Mouse (Mus musculus) left cerebral cortex, adult 2 months (tissue): Measurements from ENCODE around the gene Tenm2. TPM values are rescaled to one million over a fixed set of nuclear protein-coding genes. Genes with fewer than 3 reads are reported as not detected.
A peak's percentile ranks its signal among the peaks of the same experiment; 100 is the strongest.

Experiments used
- DNase-seq, 2 experiments: peaks; one replicate each; pipeline ENCODE4 v3.0.0; 2021 to 2022; ENCODE audit warnings: low spot score in 2 of 2, mixed read lengths in 1 of 2; ENCODE audit errors: extremely low spot score in 1 of 2
- H3K27ac ChIP-seq: fragments of 200-600 bp; 2 replicates; pipeline ENCODE4 v1.8.1; 2022
- H3K4me3 ChIP-seq: fragments of 200-600 bp; 2 replicates; pipeline ENCODE4 v1.8.1; 2022
- CTCF ChIP-seq: fragments of 200-600 bp; IDR thresholded peaks from 2 replicates; pipeline ENCODE4 v1.8.1; 2022; ENCODE audit warnings: antibody characterized with exemption, mild to moderate bottlenecking, moderate library complexity
- intact Hi-C: fragments of 180-260 bp; cut with DNase I; formaldehyde crosslinking; loops from one replicate; pipeline ENCODE4 v1.15.1; 2025
- total RNA-seq, 2 experiments: library from RNA; stranded (reverse); gene quantifications; 2 replicates each; pipeline ENCODE4 v1.2.3; 2021

Tenm2 gene
- total RNA-seq, 2 experiments from 2014 or later = 98.0 to 98.5 TPM

DNA sequence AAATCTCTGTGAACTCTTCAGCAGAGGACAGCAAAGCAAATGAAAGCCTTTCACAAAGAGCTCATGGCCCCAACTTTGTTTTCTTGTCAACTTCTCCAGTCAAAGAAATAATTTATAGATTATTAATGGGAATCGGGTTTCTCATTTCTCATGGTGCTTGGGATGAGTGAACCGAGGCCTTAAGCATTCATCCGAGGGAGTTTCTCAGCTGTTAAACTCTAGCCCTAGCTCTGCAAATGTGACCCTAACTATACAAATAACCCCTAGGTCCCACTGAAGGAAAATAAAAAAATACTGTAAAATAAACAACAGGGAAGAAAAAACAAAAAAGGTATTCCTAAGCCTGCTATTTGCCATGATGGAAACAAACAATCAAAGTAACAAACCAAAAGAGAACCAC lies 349.6 kb downstream of the Tenm2 start:
- no peak overlapping the region for H3K27ac ChIP-seq

DNA sequence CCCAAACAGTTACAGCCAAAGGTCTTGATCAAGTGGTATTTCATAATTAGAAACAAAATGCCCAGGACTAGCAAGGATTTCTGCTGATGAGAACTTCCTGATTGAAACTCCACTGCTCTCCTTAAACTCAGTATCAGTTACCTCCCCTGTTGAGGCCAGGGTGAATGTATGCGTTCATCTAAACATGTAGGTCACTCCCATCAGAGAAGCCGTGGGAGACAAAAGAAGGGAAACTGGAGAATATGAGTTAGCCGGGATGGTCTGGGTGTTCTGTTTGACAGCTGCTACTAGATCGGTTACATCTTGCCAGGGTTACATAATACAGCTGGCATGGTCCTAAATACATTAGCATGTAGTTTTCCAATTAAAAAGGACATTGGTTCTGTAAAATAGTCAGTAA lies 362.8 kb downstream of the Tenm2 start:
- DNase-seq = no peak
- TF ChIP-seq CTCF = no peak
- Histone ChIP-seq H3K27ac (no peak overlapping the region), H3K4me3 (no peak overlapping the region)
- intact Hi-C loops = no loop called here

More for the DNA sequence above, 349.6 kb downstream of the Tenm2 start:
- no peak for DNase-seq
- intact Hi-C loops = no loop called here
- no peak for TF ChIP-seq CTCF
- no peak overlapping the region for H3K4me3 ChIP-seq

DNA sequence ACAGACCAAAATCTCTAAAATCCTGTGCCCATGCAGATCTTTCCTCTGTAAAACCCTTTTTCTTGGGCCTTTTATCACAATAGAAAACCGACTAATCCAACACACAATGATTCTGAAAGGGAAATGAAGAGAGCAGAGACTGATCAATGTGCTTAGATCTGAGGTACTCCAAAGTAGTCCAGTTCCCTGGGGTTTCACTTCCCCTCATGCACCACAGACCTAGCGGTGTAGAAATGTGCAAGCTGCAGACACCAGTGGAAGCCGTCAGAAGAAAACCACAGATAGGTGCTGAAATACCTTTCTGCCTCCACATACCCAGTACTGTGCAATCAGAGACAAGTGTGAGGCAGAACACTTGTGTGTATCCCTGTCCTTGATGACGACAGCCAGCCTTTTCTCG lies 365.2 kb downstream of the Tenm2 start:
- no peak overlapping the region for H3K4me3 ChIP-seq
- intact Hi-C loops = no loop called here
- no peak for DNase-seq
- TF ChIP-seq CTCF = no peak
- H3K27ac ChIP-seq = no peak overlapping the region

DNA sequence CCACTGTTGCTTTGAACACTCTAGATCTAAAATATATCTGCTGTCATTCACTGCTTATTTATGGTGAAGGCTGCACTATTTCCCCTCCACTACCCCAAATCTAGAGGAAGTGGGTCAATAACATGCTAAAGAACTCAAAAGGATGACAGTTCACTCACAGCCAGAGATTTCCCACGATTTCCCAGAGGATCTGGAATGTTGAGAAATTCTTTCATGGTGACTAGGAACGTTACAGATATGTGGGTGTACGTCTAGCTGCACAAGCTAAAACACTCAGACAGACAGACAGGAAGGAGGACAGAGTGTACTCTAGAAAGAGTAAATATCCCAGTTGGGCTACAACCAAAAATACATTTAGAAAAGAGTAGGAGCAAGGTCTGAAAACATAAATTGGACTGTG lies 384.1 kb downstream of the Tenm2 start:
- intact Hi-C loops = no loop called here
- H3K27ac ChIP-seq = no peak overlapping the region
- no peak for TF ChIP-seq CTCF
- no peak for DNase-seq
- H3K4me3 ChIP-seq = no peak overlapping the region

DNA sequence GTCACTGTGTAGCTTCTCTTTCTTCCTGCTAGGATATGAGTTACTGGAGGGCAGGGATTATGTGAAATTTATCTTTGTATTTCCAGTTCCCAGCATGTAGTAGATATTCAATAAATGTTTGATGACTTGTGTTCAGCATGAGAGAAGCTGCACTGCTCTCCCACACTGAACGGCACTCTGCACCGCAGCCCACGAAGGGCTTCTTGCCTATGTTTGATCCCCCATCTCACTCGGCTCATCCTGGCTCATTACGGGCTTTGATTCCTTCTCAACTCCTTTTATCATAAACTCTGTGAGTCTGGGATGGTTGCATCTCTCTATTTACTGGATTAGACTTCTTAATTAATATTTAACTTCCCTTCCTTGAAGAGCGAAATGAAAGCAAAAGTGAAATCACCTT lies 388.3 kb downstream of the Tenm2 start:
- Histone ChIP-seq H3K27ac (no peak overlapping the region), H3K4me3 (no peak overlapping the region)
- intact Hi-C loops = no loop called here
- no peak for DNase-seq
- TF ChIP-seq CTCF = no peak

DNA sequence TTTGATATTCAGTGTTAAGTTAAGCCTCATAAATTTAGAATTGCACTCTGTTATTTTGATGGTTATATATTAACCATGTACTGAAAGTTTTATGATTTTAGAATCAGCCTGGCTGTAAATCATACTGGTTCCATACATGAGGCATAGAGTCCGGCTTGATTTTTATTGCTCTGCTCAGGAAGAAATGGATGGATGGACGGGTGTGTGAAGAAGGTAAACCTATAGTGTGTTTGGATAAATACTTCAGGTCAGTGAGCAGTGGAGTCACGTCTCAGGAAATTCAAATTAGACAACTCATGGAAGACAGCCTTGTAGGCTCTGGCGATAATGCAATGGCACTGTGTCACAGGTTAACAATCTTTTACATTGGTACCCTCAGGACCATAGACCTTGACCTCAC lies 402.9 kb downstream of the Tenm2 start:
- DNase-seq = no peak
- Histone ChIP-seq H3K4me3 (no peak overlapping the region), H3K27ac (no peak overlapping the region)
- intact Hi-C loops = no loop called here
- no peak for TF ChIP-seq CTCF

DNA sequence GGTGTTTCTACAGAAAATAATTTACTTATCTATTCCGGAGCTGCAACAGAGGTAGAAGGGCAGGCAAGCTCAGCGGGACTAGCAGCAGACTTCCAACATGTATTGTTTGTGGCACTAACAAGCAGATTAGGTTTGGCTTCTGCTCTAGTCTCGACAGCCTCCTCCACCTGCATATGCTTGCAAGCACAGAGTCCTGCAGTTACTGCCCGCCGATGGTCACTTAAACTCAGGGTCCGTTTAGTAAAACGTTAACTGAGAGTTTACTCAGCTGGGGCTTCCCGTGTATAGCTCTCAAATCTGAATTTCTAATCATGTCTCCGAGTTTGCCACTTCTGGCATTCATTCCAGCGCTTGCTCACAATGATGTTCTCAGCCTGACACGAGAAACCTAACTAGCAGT lies 404.3 kb downstream of the Tenm2 start:
- Histone ChIP-seq H3K27ac (no peak overlapping the region), H3K4me3 (no peak overlapping the region)
- TF ChIP-seq CTCF = no peak
- no peak for DNase-seq
- intact Hi-C loops = no loop called here

DNA sequence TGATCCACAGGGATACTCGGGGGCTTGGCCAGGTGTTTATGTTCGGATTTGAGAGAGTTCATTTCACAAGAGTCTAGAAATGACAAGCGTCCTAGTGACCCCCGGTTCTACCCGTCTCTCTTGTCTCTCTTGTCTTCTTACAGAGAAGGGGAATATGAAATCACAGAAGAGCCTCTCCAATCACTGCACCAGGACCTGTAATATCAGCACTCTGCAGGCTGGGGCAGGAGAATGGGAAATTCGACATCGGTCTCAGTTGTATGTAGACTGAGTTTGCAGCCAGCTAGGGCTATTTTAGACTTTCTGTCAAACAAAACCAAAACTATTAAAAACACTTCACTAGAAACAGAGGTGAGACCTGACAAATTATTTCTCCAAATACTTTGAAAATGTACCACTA lies 411.1 kb downstream of the Tenm2 start:
- H3K27ac ChIP-seq = peak overlapping the region; percentile 73
- no peak for TF ChIP-seq CTCF
- intact Hi-C loops = loop anchor here (5.0 kb wide), 1 partner anchor 122 kb away; no protein-coding TSS in a partner anchor
- DNase-seq = no peak
- peak overlapping the region; percentile 32 for H3K4me3 ChIP-seq

DNA sequence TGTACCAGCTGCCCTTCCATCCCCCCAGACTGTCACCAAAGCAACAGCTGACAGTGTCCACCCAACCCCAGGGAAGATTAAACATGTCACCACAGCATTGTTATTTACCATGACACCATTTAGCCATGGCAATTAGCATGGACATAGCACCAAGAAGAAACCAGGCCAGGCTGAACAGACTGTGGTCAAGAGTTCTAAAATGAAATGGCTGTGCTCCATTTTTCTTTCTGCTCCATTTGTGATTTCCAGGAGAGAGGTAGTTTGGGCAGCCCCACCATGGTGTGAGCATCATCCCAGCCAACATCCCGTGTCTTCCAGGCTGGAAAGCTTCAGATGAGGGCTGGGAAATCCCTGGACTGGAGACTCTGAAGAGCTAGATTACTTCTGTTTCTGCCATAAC lies 431.1 kb downstream of the Tenm2 start:
- no peak overlapping the region for H3K4me3 ChIP-seq
- DNase-seq = no peak
- no peak overlapping the region for H3K27ac ChIP-seq
- no peak for TF ChIP-seq CTCF
- intact Hi-C loops = no loop called here

DNA sequence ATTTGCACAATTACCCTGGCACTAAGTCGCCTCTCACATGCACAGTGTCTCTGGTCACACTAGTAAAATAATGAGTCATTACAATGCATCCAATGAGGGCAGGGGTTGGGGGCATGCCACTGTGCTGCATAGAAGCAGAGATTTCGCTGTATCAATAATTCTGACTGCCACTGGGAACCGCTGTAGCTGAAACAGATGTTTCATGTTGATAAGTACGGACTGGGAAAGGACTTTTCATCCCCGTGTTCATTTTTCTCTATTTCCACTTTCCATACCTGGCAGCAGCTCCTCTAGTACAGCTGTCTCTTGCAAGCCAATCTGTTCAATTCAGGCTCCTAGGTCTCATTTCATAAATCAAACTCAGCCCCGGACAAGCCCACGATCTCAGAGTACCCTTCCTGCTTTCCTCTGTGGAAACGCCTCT lies 433.5 kb downstream of the Tenm2 start:
- TF ChIP-seq CTCF = no peak
- peak overlapping the region; percentile 31 for H3K4me3 ChIP-seq
- intact Hi-C loops = no loop called here
- no peak for DNase-seq
- no peak overlapping the region for H3K27ac ChIP-seq

DNA sequence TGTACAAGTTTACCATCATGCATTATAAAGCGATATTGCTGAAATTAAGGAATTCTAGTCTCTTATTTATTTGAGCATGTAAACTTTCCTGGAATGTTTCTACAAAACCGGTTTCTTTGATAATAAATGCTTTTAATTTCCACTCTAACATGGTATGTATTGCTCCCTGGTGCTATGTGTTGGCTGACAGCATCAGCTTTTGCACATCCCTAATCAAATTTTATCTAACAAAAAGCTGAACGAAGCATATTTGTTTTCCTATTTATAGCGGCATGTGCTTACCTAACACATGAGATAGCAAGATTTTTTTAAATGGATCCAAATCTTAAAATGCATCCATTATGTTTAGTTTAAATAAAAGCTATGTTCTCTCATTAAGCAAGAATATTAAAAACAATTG lies 434.1 kb downstream of the Tenm2 start:
- DNase-seq = no peak
- H3K4me3 ChIP-seq = peak overlapping the region; percentile 31
- TF ChIP-seq CTCF = no peak
- intact Hi-C loops = no loop called here
- no peak overlapping the region for H3K27ac ChIP-seq

DNA sequence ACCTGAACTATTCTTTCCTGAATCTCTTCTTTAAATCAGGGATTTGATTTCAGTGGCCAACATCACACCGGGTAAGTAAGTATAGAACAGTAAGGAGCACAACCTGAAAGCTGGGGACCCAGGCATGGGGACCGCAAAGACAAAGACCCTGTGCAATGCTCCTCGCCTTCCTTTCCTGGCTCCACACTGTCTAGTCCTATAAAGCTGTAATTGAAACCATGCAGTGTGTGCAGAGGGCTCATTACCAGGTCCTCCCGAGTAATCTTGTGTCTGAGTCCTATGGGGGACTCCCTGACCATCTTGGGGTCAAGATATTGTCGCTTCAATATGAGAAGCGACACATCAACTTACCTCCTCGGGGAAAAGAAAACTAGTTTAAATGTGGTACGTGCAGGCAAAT lies 436.4 kb downstream of the Tenm2 start:
- intact Hi-C loops = no loop called here
- H3K4me3 ChIP-seq = no peak overlapping the region
- no peak overlapping the region for H3K27ac ChIP-seq
- TF ChIP-seq CTCF = no peak
- no peak for DNase-seq

DNA sequence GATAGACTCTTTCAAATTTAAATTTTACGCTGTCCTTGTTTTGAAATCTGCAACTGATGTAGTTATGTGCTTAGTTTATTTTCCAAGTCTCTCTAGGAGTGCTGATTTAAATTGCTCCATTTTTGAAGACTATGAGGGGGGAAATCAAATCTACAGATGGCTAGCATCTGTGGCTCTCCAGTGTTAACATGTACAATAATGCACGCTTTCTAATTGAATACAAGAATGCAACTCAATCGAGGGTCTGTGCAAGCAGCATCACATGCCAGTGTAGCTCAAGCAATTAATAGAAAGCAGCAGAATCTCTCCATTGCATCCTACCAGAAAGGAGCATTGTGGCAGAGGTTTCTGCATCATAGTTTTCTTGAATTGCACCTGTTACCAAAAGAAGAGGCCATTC lies 477.8 kb downstream of the Tenm2 start:
- H3K27ac ChIP-seq = no peak overlapping the region
- no peak for TF ChIP-seq CTCF
- H3K4me3 ChIP-seq = no peak overlapping the region
- DNase-seq = no peak
- intact Hi-C loops = no loop called here

DNA sequence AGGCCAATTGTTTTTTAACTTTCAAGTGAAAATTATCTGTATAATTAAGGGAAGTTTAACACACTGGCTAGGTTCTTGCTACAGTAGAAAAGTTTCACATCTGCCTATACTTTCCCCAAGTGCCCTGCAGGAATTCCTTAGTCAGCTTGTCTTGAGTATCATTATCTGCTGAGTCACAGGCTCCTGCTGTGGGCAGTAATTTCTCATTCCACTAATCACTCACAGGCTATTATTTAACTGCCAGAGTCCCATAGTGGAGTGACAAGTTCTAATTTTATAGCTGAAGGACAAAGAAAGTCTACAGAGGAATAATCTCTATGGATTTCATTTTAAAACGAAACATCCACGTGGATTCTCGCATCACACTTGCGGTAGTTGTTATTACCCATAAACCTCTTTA lies 489.5 kb downstream of the Tenm2 start:
- no peak for DNase-seq
- H3K27ac ChIP-seq = no peak overlapping the region
- no peak overlapping the region for H3K4me3 ChIP-seq
- intact Hi-C loops = no loop called here
- TF ChIP-seq CTCF = no peak
